Mouse (Mus musculus) stomach, embryonic 16.5 days (tissue): ENCODE data around the gene Bmp2k. TPM values are rescaled to one million over a fixed set of nuclear protein-coding genes. Genes with fewer than 3 reads are reported as not detected.

Experiments
- ATAC-seq: fragments of 200-750 bp; cut with Nextera tagmentation; 2 replicates; pipeline ENCODE4 v1.8.0; 2017; ENCODE audit warnings: moderate number of reproducible peaks, moderate TSS enrichment; ENCODE audit not compliant: insufficient read depth, low FRiP score
- H3K27ac ChIP-seq: fragments of 300-500 bp; sonication (generic); 2 replicates; pipeline ENCODE4 v1.5.1; 2014; ENCODE audit warnings: low read length
- H3K27me3 ChIP-seq: fragments of 300-500 bp; sonication (generic); 2 replicates; pipeline ENCODE4 v1.6.1; 2014; ENCODE audit warnings: low read length, control low read depth, mixed read lengths; ENCODE audit not compliant: control insufficient read depth, insufficient read depth
- H3K36me3 ChIP-seq: fragments of 300-500 bp; sonication (generic); 2 replicates; pipeline ENCODE4 v1.6.1; 2014; ENCODE audit warnings: low read length; ENCODE audit not compliant: control insufficient read depth, insufficient read depth
- H3K4me1 ChIP-seq: fragments of 300-500 bp; sonication (generic); 2 replicates; pipeline ENCODE4 v1.6.1; 2014; ENCODE audit warnings: low read length, control low read depth, mixed read lengths; ENCODE audit not compliant: control insufficient read depth, insufficient read depth
- H3K4me2 ChIP-seq: fragments of 300-500 bp; sonication (generic); 2 replicates; pipeline ENCODE4 v1.6.1; 2014; ENCODE audit warnings: low read depth, low read length, mixed read lengths
- H3K4me3 ChIP-seq: fragments of 300-500 bp; sonication (generic); replicated peaks from 2 replicates; pipeline ENCODE4 v1.5.1; 2014; ENCODE audit warnings: mild to moderate bottlenecking, low read length
- H3K9ac ChIP-seq: fragments of 300-500 bp; sonication (generic); 2 replicates; pipeline ENCODE4 v1.6.1; 2014; ENCODE audit warnings: low read length
- H3K9me3 ChIP-seq: fragments of 300-500 bp; sonication (generic); replicated peaks from 2 replicates; pipeline ENCODE4 v1.6.1; 2016; ENCODE audit warnings: low read length, control low read depth; ENCODE audit not compliant: control insufficient read depth
- WGBS: fragments of 180-500 bp; shearing (Covaris S2); extraction: QIAGEN DNeasy Blood & Tissue Kit; methylation state at CpG from one replicate; pipeline ENCODE4 v1.1.7; 2014; 5-methylcytosine and 5-hydroxymethylcytosine counted together
- polyA plus RNA-seq: library from polyadenylated mRNA; unstranded; fragments of >200 nt; fragmentation: Nextera tagmentation; extraction: Ambion mirVana; gene quantifications from 2 replicates; pipeline ENCODE4 v1.2.1, GENCODE M21; 2015

Gene Bmp2k
- 8.9 and 10.2 TPM in 2 replicates for polyA plus RNA-seq

- Histone ChIP-seq H3K27me3 (no peaks in the 10 kb centered on the region), H3K9ac (peak within 1 kb of the TSS; percentile 92), H3K9me3 (no peaks in the 10 kb centered on the region), H3K27ac (peak within 1 kb of the TSS; percentile 94), H3K4me3 (peak within 1 kb of the TSS; percentile 91), H3K36me3 (no peaks in the 10 kb centered on the region), H3K4me2 (peak within 1 kb of the TSS; percentile 73), H3K4me1 (peaks cover 24% of the 10 kb centered on the region)
- ATAC-seq, result peak; percentile 95
- WGBS, result under 1% methylated on average over 68 of the region's 78 CpGs
Observed at GRCm38 (mm10) chr5:96997310-96997801, at the start of gene Bmp2k. Bmp2k (plus strand) TSS chr5:96997689.

- 79% methylated on average over 13 of the region's 13 CpGs for WGBS
- Histone ChIP-seq H3K36me3 (no peaks in the 10 kb centered on the region), H3K4me1 (peaks cover 4% of the 10 kb centered on the region; the same call in 1 of the 2 replicates), H3K9me3 (no peaks in the 10 kb centered on the region), H3K27ac (no peak overlapping the region), H3K9ac (no peak overlapping the region), H3K27me3 (no peaks in the 10 kb centered on the region), H3K4me2 (no peak overlapping the region), H3K4me3 (no peak overlapping the region)
- no peak for ATAC-seq
Observed at GRCm38 (mm10) chr5:96948856-96949527, 48.5 kb upstream of the Bmp2k start.

GRCm38 (mm10) chr5:96949839-96950666 lies 47.4 kb upstream of the Bmp2k start:
- Histone ChIP-seq H3K4me3 (no peak overlapping the region), H3K9ac (no peak overlapping the region), H3K36me3 (no peaks in the 10 kb centered on the region), H3K9me3 (no peaks in the 10 kb centered on the region), H3K27me3 (no peaks in the 10 kb centered on the region), H3K27ac (no peak overlapping the region), H3K4me2 (no peak overlapping the region), H3K4me1 (peaks cover 4% of the 10 kb centered on the region; the same call in 1 of the 2 replicates)
- 79% methylated on average over 13 of the region's 13 CpGs for WGBS
- no peak for ATAC-seq

GRCm38 (mm10) chr5:96950667-96951492 lies 46.6 kb upstream of the Bmp2k start:
- peaks cover 4% of the 10 kb centered on the region; the same call in 1 of the 2 replicates for H3K4me1 ChIP-seq
- 74% methylated on average over 10 of the region's 10 CpGs for WGBS
- H3K36me3 ChIP-seq, result no peaks in the 10 kb centered on the region
- no peaks in the 10 kb centered on the region for H3K27me3 ChIP-seq
- ATAC-seq, result no peak
- H3K27ac ChIP-seq, result no peak overlapping the region
- H3K4me3 ChIP-seq, result no peak overlapping the region
- H3K9ac ChIP-seq, result no peak overlapping the region
- no peaks in the 10 kb centered on the region for H3K9me3 ChIP-seq
- H3K4me2 ChIP-seq, result no peak overlapping the region

GRCm38 (mm10) chr5:96951493-96952105 lies 45.9 kb upstream of the Bmp2k start:
- no peak overlapping the region for H3K9ac ChIP-seq
- no peak overlapping the region for H3K27ac ChIP-seq
- no peak overlapping the region for H3K4me2 ChIP-seq
- H3K27me3 ChIP-seq, result no peaks in the 10 kb centered on the region
- no peak overlapping the region for H3K4me3 ChIP-seq
- WGBS, result 74% methylated on average over 8 of the region's 8 CpGs
- H3K36me3 ChIP-seq, result no peaks in the 10 kb centered on the region
- peaks cover 4% of the 10 kb centered on the region; the same call in 1 of the 2 replicates for H3K4me1 ChIP-seq
- peak; percentile 73; the same call in 1 of the 2 replicates for ATAC-seq
- no peaks in the 10 kb centered on the region for H3K9me3 ChIP-seq

- Histone ChIP-seq H3K36me3 (no peaks in the 10 kb centered on the region), H3K4me3 (no peak overlapping the region), H3K9ac (no peak overlapping the region), H3K27me3 (no peaks in the 10 kb centered on the region), H3K4me1 (peaks cover 4% of the 10 kb centered on the region; the same call in 1 of the 2 replicates), H3K9me3 (no peaks in the 10 kb centered on the region), H3K4me2 (no peak overlapping the region), H3K27ac (no peak overlapping the region)
- ATAC-seq, result no peak
- 57% methylated on average over 11 of the region's 11 CpGs for WGBS
Observed at GRCm38 (mm10) chr5:96954040-96954439, 43.4 kb upstream of the Bmp2k start.

GRCm38 (mm10) chr5:96954466-96955027 lies 42.9 kb upstream of the Bmp2k start:
- ATAC-seq, result no peak
- H3K27me3 ChIP-seq, result no peaks in the 10 kb centered on the region

GRCm38 (mm10) chr5:96956926-96957325 lies 40.6 kb upstream of the Bmp2k start:
- no peaks in the 10 kb centered on the region for H3K36me3 ChIP-seq
- no peak for ATAC-seq
- no peak overlapping the region for H3K9ac ChIP-seq
- H3K4me3 ChIP-seq, result no peak overlapping the region
- no peak overlapping the region for H3K4me2 ChIP-seq
- 48% methylated on average over 3 of the region's 3 CpGs for WGBS
- no peaks in the 10 kb centered on the region for H3K9me3 ChIP-seq
- no peak overlapping the region for H3K27ac ChIP-seq
- no peaks in the 10 kb centered on the region for H3K4me1 ChIP-seq
- H3K27me3 ChIP-seq, result no peaks in the 10 kb centered on the region

More at GRCm38 (mm10) chr5:96954466-96955027, 42.9 kb upstream of the Bmp2k start:
- Histone ChIP-seq H3K4me2 (no peak overlapping the region), H3K9me3 (no peaks in the 10 kb centered on the region), H3K9ac (no peak overlapping the region), H3K4me3 (no peak overlapping the region), H3K4me1 (peaks cover 4% of the 10 kb centered on the region; the same call in 1 of the 2 replicates), H3K27ac (no peak overlapping the region), H3K36me3 (no peaks in the 10 kb centered on the region)
- 78% methylated on average over 10 of the region's 10 CpGs for WGBS
